Mouse (Mus musculus): ENCODE measurements around the gene Ttll8.

Ttll8 gene

GRCm38 (mm10) chr15:88860781-88861180, 93.4 kb downstream of the Ttll8 start:
- no peak for DNase-seq (ENCODE audit: low spot score)

- no peak for DNase-seq (ENCODE audit: low spot score)
Observed at GRCm38 (mm10) chr15:88859206-88859970, 94.8 kb downstream of the Ttll8 start.

GRCm38 (mm10) chr15:88858707-88859106, 95.5 kb downstream of the Ttll8 start:
- DNase-seq (ENCODE audit: low spot score) = no peak

GRCm38 (mm10) chr15:88858141-88858541, 96.1 kb downstream of the Ttll8 start:
- no peak for DNase-seq (ENCODE audit: low spot score)

GRCm38 (mm10) chr15:88857361-88857760, 96.9 kb downstream of the Ttll8 start:
- DNase-seq (ENCODE audit: low spot score) = no peak

GRCm38 (mm10) chr15:88856613-88857012, 97.6 kb downstream of the Ttll8 start:
- no peak for DNase-seq (ENCODE audit: low spot score)

GRCm38 (mm10) chr15:88855896-88856417, 98.3 kb downstream of the Ttll8 start:
- DNase-seq (ENCODE audit: low spot score) = no peak

- no peak for DNase-seq (ENCODE audit: low spot score)
Observed at GRCm38 (mm10) chr15:88854969-88855830, 99.0 kb downstream of the Ttll8 start.

- no peak for DNase-seq (ENCODE audit: low spot score)
Observed at GRCm38 (mm10) chr15:88854119-88854968, 99.9 kb downstream of the Ttll8 start.

GRCm38 (mm10) chr15:88853106-88853505, 101.1 kb downstream of the Ttll8 start:
- no peak for DNase-seq (ENCODE audit: low spot score)

- no peak for DNase-seq (ENCODE audit: low spot score)
Observed at GRCm38 (mm10) chr15:88851507-88852149, 102.6 kb downstream of the Ttll8 start.

GRCm38 (mm10) chr15:88851076-88851475, 103.1 kb downstream of the Ttll8 start:
- DNase-seq (ENCODE audit: low spot score) = no peak

- no peak for DNase-seq (ENCODE audit: low spot score)
Observed at GRCm38 (mm10) chr15:88850146-88850826, 103.9 kb downstream of the Ttll8 start.

GRCm38 (mm10) chr15:88849621-88850020, 104.6 kb downstream of the Ttll8 start:
- no peak for DNase-seq (ENCODE audit: low spot score)

- DNase-seq (ENCODE audit: low spot score) = no peak
Observed at GRCm38 (mm10) chr15:88848661-88849060, 105.6 kb downstream of the Ttll8 start.

GRCm38 (mm10) chr15:88844966-88845365, 109.3 kb downstream of the Ttll8 start:
- no peak for DNase-seq (ENCODE audit: low spot score)

- DNase-seq (ENCODE audit: low spot score) = no peak
Observed at GRCm38 (mm10) chr15:88843486-88844097, 110.6 kb downstream of the Ttll8 start.

- no peak for DNase-seq (ENCODE audit: low spot score)
Observed at GRCm38 (mm10) chr15:88842300-88842673, 111.9 kb downstream of the Ttll8 start.

GRCm38 (mm10) chr15:88841580-88842299, 112.5 kb downstream of the Ttll8 start:
- no peak for DNase-seq (ENCODE audit: low spot score)

- no peak for DNase-seq (ENCODE audit: low spot score)
Observed at GRCm38 (mm10) chr15:88841160-88841559, 113.1 kb downstream of the Ttll8 start.
